Mouse (Mus musculus) frontal cortex, postnatal 14 days (tissue): ENCODE measurements at regions not wholly inside any gene's neighbourhood (a gene's known extent, or its start where the extent isn't known, plus 50 kb on each side); places are given as distances from the start of the nearest gene placed in this dataset.
"Not testable (repeated sequence)": the region's sequence is repeated elsewhere in the genome, so short reads cannot be mapped to it uniquely, and the experiment has no call there.

Experiments
- DNase-seq, 2 experiments: peaks; one replicate each; pipeline ENCODE4 v3.0.0; 2022; ENCODE audit warnings: low spot score in 2 of 2

DNA sequence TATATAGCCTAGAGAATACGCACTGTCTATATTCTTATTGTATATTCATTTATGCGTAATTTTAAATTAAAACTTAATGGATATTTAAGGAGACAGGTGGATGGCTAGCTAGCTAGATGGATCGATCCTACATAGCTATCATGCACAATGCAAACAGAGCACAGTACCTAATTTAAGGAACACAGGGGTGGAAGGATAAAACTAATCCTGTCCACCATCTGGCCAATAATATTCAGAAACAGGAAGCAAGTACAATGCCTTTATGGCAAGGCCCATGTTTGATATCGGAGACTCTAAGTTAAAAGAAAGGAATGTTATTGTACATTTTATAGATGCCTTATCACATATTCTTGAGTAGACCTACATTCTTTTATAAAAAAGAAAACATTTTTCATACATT, 396.4 kb downstream of the Med10 start:
- DNase-seq = no peak

- DNase-seq = no peak
Observed at GRCm38 (mm10) chr13:70199087-70199486, 396.9 kb downstream of the Med10 start.

GRCm38 (mm10) chr13:70205334-70205733, 403.1 kb downstream of the Med10 start:
- DNase-seq = no peak

DNA sequence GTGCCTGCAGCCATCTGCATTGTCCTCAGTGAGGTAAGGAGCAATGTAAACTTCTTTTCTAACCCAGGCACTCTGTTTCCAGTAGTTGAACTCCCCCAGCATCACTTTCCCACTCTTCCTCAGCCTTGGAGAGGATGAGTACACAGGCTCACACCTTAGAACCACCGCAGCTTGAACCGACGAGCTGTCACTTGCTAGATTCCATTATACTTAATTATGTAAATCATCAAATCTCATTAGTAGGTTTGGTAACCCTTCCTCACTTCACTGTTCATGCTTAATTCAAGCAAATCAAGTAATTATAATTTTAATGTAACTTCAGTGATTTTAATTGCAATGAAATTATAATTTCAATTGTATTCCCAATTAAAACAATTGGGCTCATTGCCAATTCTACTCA, 408.0 kb downstream of the Med10 start:
- DNase-seq = no peak

- DNase-seq = no peak
Observed at GRCm38 (mm10) chr13:70213017-70213416, 410.8 kb downstream of the Med10 start.

DNA sequence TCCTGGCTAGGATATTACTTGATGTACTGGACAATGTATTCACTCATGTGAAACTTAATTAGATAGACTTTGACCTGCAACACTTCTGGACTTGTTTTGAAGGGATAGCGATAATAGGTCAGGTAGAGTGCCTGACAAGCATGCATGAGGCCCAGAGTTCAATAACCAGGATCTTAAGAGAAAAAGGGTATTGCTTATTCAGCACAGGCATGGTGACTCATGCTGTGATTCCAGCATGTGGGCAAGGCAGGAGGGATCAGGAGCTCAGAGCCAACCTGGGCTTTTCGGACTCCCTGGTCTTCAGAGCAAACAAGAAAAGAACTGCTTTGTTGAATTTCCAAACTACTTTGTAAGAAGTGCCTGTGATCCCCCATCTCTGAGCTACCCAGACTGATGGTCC, 411.4 kb downstream of the Med10 start:
- no peak for DNase-seq

DNA sequence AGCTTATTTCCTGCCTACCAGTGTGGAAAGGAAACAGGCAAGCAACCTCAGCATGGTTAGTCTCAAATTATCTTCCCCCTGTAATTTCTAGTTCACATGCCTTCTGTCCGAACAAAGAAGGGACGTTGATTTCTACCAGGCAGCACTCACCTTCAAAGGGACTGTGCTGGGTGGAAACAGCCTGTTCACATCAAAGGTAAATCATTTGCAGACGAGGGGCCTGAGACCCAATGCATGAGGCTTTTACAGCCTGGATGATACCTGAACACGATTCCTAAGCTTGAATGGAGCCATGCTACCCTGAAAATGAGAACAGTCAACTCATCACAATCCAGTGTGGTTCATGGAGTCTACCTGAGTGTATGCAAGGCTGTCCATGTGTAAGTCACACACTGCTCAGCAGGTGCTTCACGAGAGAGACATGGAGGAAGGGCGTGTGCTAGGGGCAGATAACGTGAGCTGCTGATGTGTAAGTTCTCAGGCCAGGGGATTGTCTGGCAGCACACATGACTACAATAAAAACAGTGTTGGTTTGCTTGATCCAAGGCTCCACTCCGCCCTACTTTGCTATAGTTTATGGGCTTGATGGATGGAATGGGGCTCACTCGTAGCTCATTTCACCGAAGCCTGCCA, 411.9 kb downstream of the Med10 start:
- no peak for DNase-seq

DNA sequence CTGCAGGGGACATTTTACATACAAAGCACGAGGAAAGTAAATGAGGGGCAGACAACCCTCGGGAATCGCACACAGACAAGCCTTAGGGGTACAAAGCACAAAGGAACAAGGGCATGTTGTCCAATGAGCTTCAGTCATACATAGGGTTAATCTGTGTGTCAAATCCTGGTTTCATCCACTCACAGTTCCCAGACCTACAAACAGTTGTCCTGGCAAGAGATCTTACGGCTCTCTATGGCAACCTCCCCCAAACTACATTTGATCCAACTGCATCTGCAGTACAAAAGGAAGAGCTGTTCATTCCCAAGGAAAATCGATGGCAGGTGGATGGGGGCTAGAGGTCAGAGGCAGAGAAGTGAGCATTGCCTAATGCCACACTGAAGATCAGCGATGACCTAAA, 413.9 kb downstream of the Med10 start:
- no peak for DNase-seq

DNA sequence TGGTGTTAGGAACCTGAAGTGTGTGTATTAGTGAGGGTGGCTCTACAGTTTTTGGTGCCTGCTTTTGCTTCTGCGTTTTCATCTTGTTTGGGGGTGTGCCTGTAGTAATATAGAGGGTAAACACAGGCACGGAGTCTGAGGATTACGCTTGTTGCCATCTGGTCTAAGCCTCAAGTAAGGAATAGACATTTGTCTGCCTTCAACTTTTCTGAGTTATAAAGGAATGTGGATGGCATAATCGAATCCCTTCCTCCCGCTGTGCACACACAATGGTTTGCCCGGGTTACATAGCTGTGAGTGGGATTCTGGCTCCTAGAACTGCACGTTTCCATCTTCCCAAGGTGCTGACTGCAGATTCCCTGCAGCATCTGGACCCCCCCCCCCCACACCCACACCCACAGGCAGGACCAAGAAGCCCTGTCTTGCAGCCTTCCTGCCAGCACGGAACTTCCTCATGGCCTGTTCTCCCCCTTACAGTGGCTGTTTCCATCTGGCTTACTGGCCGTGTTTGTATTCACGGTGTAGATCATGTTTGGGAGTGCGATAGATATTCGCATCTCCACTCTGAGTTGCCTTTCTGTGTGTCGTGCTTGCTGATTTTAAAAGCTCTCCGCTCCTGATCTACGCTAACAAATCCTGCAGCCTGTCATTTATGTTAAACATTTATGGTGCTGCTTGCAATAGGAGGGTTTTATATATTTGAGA, 415.4 kb downstream of the Med10 start:
- DNase-seq = no peak

GRCm38 (mm10) chr13:70223485-70223884, 413.9 kb downstream of the Ice1 start:
- DNase-seq = no peak

GRCm38 (mm10) chr13:70227167-70227566, 410.3 kb downstream of the Ice1 start:
- DNase-seq = no peak

DNA sequence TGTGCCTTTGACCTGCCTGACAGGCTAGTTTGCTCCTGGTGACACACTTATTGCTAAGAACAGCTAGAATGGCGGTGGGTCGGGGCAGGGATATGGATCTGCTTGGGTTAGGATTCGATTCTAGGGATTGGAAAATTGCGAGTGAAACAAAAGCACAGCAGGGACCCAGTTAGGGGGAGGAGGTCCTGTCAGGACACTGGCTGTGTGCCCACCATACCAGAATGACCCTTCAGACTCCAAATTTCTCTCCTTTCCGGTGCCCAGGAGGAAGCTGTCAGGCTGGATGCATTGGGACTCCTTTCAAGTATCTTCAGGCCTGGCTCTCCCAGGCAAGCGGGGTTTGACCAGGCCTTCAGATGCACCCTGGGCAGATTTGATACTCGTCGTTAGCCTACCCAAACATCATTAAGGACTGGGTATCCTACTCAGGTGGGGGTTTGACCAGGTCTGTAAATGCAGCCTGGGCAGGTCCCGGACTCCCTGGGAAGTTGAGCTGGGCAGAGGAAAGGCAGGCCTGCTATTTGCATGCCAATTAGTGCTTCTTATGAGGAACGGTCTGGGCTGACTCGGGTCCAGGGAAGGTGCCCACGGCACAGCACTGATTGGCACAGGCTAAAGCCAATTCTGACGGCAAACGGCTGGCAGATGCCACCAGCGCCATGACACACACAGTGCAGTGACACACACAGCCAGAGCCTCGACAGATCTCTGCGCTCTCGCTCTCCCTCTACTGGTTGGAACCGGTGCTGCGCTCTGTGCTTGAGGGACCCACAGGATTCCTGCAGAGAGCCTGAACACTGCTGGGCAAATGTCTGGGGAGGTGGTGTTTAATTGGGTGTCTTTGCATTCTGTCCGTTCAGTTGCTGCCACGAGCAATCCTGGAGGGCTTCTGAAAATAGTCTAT, 403.3 kb downstream of the Ice1 start:
- peak; percentile 46 to 81 for DNase-seq

DNA sequence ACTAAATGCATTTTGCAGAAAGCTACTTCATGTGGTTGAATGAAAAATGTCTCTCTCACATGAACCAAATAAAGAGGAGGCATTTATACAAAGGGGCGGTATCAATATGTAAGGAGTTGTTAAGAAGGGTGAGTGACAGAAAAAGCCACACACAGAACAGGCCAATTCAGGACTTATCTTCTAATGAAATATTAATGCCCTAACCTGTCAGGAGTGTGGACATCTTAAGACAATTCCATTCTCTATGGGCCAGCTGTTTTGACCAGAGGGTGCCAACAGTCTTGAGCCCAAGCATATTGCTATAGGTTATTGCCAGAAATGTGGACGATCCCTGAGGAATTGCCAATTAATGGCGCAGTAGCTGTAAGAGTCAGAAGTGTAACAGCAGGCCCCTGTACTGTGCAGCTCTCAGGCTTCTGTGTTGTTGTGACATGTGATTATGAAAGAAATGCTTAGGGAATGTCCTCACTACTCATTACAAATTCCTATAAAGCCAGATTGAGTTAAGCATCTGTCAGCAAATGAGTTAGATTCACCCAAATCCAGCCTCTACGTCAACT, 393.8 kb downstream of the Ice1 start:
- no peak for DNase-seq

DNA sequence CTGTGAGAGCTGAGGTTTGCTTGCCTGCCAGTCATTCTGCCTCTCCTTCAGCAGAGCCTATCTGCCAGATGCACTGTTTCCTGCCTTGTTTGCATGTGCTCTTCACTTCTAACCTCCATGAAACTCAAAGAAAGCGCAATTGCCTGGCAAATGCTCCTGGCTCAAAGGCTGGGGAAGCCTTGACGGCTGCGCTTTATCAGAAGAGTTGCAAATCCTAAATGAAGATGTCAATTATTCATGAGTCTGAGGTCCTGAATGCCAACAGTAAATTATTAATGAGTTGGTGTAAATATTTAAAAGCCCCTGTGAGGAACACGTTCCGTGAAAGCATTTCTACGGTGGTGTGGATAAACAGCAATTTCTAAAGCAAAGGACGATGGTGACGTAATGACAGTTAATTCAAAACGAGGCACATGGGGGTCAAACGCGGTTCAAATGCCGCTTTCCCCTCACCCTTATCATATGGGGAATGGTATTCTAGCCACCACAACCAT, 377.4 kb downstream of the Ice1 start:
- DNase-seq = no peak

- no peak for DNase-seq
Observed at GRCm38 (mm10) chr13:70263654-70264053, 373.8 kb downstream of the Ice1 start.

DNA sequence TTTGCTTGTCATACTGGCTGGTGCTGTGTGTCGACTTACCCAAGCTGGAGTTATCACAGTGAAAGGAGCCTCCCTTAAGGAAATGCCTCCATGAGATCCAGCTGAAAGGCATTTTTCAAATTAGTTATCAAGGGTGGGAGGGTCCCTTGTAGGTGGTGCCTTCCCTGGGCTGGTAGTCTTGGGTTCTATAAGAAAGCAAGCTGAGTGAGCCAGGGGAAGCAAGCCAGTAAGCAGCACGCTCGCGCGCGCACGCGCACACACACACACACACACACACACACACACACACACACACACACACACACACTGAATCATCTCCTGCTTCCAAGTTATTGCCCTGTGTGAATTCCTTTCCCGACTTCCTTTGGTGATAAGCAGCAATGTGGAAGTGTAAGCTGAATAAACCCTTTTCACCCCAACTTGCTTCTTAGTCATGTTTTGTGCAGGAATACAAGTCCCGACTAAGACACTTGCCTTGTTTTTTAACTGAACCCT, 360.5 kb downstream of the Ice1 start:
- not testable (repeated sequence) for DNase-seq

GRCm38 (mm10) chr13:70277667-70278591, 359.5 kb downstream of the Ice1 start:
- peak; percentile 63 to 72 for DNase-seq

- no peak for DNase-seq
Observed at GRCm38 (mm10) chr13:70281051-70281847, 356.2 kb downstream of the Ice1 start.

- no peak for DNase-seq
Observed at GRCm38 (mm10) chr13:70282731-70283130, 354.7 kb downstream of the Ice1 start.

DNA sequence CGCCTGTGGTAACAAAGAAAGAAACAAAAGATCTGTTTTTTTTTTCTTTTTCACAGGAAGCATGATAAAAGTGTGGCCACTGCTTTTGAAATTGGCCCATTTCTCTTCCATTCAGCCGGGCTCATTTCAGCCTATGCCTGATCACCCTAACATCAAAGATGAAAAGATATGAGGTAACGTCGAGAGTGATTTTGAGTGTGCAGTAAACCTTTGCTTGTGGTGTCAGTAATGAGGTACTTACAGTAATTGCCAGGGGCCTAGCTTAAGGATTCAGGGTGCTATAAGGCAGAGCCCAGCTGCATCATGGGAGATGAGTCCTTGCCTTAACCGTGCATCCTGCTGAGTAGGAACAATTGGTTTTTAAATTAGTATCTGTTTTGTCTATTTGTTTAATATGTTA, 354.2 kb downstream of the Ice1 start:
- DNase-seq = no peak
